Mouse (Mus musculus): Measurements from ENCODE around the gene Tmem116.

Tmem116 gene

GRCm38 (mm10) chr5:121536921-121537555, 85.3 kb downstream of the Tmem116 start:
- intact Hi-C loops (cut with DNase I), result no loop called here

- intact Hi-C loops (cut with DNase I), result no loop called here
Measured at GRCm38 (mm10) chr5:121537588-121537987, 85.9 kb downstream of the Tmem116 start.

GRCm38 (mm10) chr5:121540066-121540465, 88.4 kb downstream of the Tmem116 start:
- intact Hi-C loops (cut with DNase I), result no loop called here

- intact Hi-C loops (cut with DNase I), result no loop called here
Measured at GRCm38 (mm10) chr5:121541235-121541634, 89.5 kb downstream of the Tmem116 start.

GRCm38 (mm10) chr5:121543370-121543769, 91.7 kb downstream of the Tmem116 start:
- intact Hi-C loops (cut with DNase I), result no loop called here

- intact Hi-C loops (cut with DNase I), result loop anchor here (5.0 kb wide), 1 partner anchor 57 kb away; no protein-coding TSS in a partner anchor
Measured at GRCm38 (mm10) chr5:121544910-121545792, 93.5 kb downstream of the Tmem116 start, which contains the start of the genes Adam1a and Gm42878. TSS of gene Adam1a (minus strand) at chr5:121545482. TSS of gene Gm42878 (minus strand) at chr5:121545482.

- intact Hi-C loops (cut with DNase I), result loop anchor here (5.0 kb wide), 1 partner anchor 56 kb away; no protein-coding TSS in a partner anchor
Measured at GRCm38 (mm10) chr5:121545793-121546529, 94.3 kb downstream of the Tmem116 start, which contains the start of gene Mapkapk5. TSS of gene Mapkapk5 (minus strand) at chr5:121545905.

- intact Hi-C loops (cut with DNase I), result loop anchor here (5.0 kb wide), 1 partner anchor 56 kb away; no protein-coding TSS in a partner anchor
Measured at GRCm38 (mm10) chr5:121546530-121546895, 94.8 kb downstream of the Tmem116 start.

- intact Hi-C loops (cut with DNase I), result loop anchor here (5.0 kb wide), 1 partner anchor 55 kb away; no protein-coding TSS in a partner anchor
Measured at GRCm38 (mm10) chr5:121547084-121547483, 95.4 kb downstream of the Tmem116 start.

GRCm38 (mm10) chr5:121549196-121549595, 97.5 kb downstream of the Tmem116 start:
- intact Hi-C loops (cut with DNase I), result loop anchor here (5.0 kb wide), 1 partner anchor 53 kb away; no protein-coding TSS in a partner anchor

- intact Hi-C loops (cut with DNase I), result no loop called here
Measured at GRCm38 (mm10) chr5:121562436-121562835, 110.7 kb downstream of the Tmem116 start.

- intact Hi-C loops (cut with DNase I), result loop anchor here (1.0 kb wide), 1 partner anchor 38 kb away; no protein-coding TSS in a partner anchor
Measured at GRCm38 (mm10) chr5:121564468-121564895, 112.8 kb downstream of the Tmem116 start.

GRCm38 (mm10) chr5:121566035-121566681, 114.5 kb downstream of the Tmem116 start:
- intact Hi-C loops (cut with DNase I), result no loop called here

GRCm38 (mm10) chr5:121569881-121570420, 118.3 kb downstream of the Tmem116 start:
- intact Hi-C loops (cut with DNase I), result no loop called here

- intact Hi-C loops (cut with DNase I), result no loop called here
Measured at GRCm38 (mm10) chr5:121570787-121571186, 119.1 kb downstream of the Tmem116 start.

All from adrenal gland (tissue).